Mouse (Mus musculus) embryonic facial prominence, embryonic 14.5 days (tissue): ENCODE measurements at regions not wholly inside any gene's neighbourhood (a gene's known extent, or its start where the extent isn't known, plus 50 kb on each side); places are given as distances from the start of the nearest gene placed in this dataset.
A peak's percentile ranks its signal among the peaks of the same experiment; 100 is the strongest.

Experiments
- ATAC-seq: fragments of 200-750 bp; cut with Nextera tagmentation; 2 replicates; pipeline ENCODE4 v1.8.0; 2017; ENCODE audit warnings: low read depth, moderate number of reproducible peaks, moderate TSS enrichment
- DNase-seq: peaks from one replicate; pipeline ENCODE4 v3.0.0-alpha.2; 2015; ENCODE audit warnings: low spot score
- H3K27ac ChIP-seq: fragments of 300-500 bp; sonication (generic); replicated peaks from 2 replicates; pipeline ENCODE4 v1.5.1; 2014; ENCODE audit warnings: low read depth, mild to moderate bottlenecking, low read length, moderate library complexity
- H3K27me3 ChIP-seq: fragments of 300-500 bp; sonication (generic); replicated peaks from 2 replicates; pipeline ENCODE4 v1.6.1; 2014; ENCODE audit warnings: low read length; ENCODE audit not compliant: control insufficient read depth, insufficient read depth
- H3K36me3 ChIP-seq: fragments of 300-500 bp; sonication (generic); 2 replicates; pipeline ENCODE4 v1.6.1; 2014; ENCODE audit warnings: low read length, mixed read lengths; ENCODE audit not compliant: control insufficient read depth, insufficient read depth
- H3K4me1 ChIP-seq: fragments of 300-500 bp; sonication (generic); 2 replicates; pipeline ENCODE4 v1.6.1; 2014; ENCODE audit warnings: antibody characterized with exemption, low read length; ENCODE audit not compliant: control insufficient read depth, insufficient read depth
- H3K4me2 ChIP-seq: fragments of 300-500 bp; sonication (generic); 2 replicates; pipeline ENCODE4 v1.6.1; 2014; ENCODE audit warnings: low read depth, mild to moderate bottlenecking, low read length, moderate library complexity, mixed read lengths
- H3K4me3 ChIP-seq: fragments of 300-500 bp; sonication (generic); 2 replicates; pipeline ENCODE4 v1.5.1; 2014; ENCODE audit warnings: low read depth, mild to moderate bottlenecking, low read length
- H3K9ac ChIP-seq: fragments of 300-500 bp; sonication (generic); 2 replicates; pipeline ENCODE4 v1.6.1; 2014; ENCODE audit warnings: low read depth, mild to moderate bottlenecking, low read length, moderate library complexity, mixed read lengths
- H3K9me3 ChIP-seq: fragments of 300-500 bp; sonication (generic); 2 replicates; pipeline ENCODE4 v1.6.1; 2016; ENCODE audit warnings: low read length; ENCODE audit not compliant: control insufficient read depth
- WGBS: fragments of 180-500 bp; shearing (Covaris S2); extraction: QIAGEN DNeasy Blood & Tissue Kit; methylation state at CpG from one replicate; pipeline ENCODE4 v1.1.7; 2014; 5-methylcytosine and 5-hydroxymethylcytosine counted together

GRCm38 (mm10) chr4:54757715-54758500 is 186.9 kb upstream of the Zfp462 start:
- Histone ChIP-seq H3K9me3 (no peaks in the 10 kb centered on the region), H3K36me3 (no peaks in the 10 kb centered on the region), H3K4me1 (peaks cover 16% of the 10 kb centered on the region), H3K27me3 (no peaks in the 10 kb centered on the region), H3K4me2 (peak overlapping the region; percentile 58), H3K4me3 (peak overlapping the region; percentile 24), H3K27ac (peak overlapping the region; percentile 61; the same call in 1 of the 2 replicates), H3K9ac (peak overlapping the region; percentile 41)
- peak; percentile 73 for DNase-seq
- WGBS, result 20% methylated on average over 19 of the region's 19 CpGs
- peak; percentile 70; the same call in 1 of the 2 replicates for ATAC-seq

- WGBS, result 10% methylated on average over 8 of the region's 8 CpGs
- peak overlapping the region; percentile 61; the same call in 1 of the 2 replicates for H3K27ac ChIP-seq
- H3K4me1 ChIP-seq, result peaks cover 16% of the 10 kb centered on the region
- no peak for DNase-seq
- H3K4me3 ChIP-seq, result peak overlapping the region; percentile 24
- no peaks in the 10 kb centered on the region for H3K27me3 ChIP-seq
- 0 out of 2 replicates have a peak, but pooled peaks have one; percentile 37 for ATAC-seq
- peak overlapping the region; percentile 41 for H3K9ac ChIP-seq
- no peaks in the 10 kb centered on the region for H3K9me3 ChIP-seq
- H3K36me3 ChIP-seq, result no peaks in the 10 kb centered on the region
- H3K4me2 ChIP-seq, result peak overlapping the region; percentile 58
Measured at GRCm38 (mm10) chr4:54758501-54758829, 186.4 kb upstream of the Zfp462 start.

- Histone ChIP-seq H3K9me3 (no peaks in the 10 kb centered on the region), H3K9ac (no peak overlapping the region), H3K27me3 (no peaks in the 10 kb centered on the region), H3K4me1 (peaks cover 16% of the 10 kb centered on the region), H3K36me3 (no peaks in the 10 kb centered on the region), H3K27ac (no peak overlapping the region), H3K4me2 (no peak overlapping the region), H3K4me3 (no peak overlapping the region)
- ATAC-seq, result no peak
- WGBS, result 38% methylated on average over 5 of the region's 5 CpGs
- DNase-seq, result peak; percentile 33
Measured at GRCm38 (mm10) chr4:54761257-54761656, 183.6 kb upstream of the Zfp462 start.

- no peaks in the 10 kb centered on the region for H3K9me3 ChIP-seq
- no peak for ATAC-seq
- WGBS, result 38% methylated on average over 1 of the region's 1 CpGs
Measured at GRCm38 (mm10) chr4:54765045-54765444, 179.8 kb upstream of the Zfp462 start.

GRCm38 (mm10) chr4:54767506-54768200 is 177.2 kb upstream of the Zfp462 start:
- Histone ChIP-seq H3K27ac (no peak overlapping the region), H3K27me3 (no peaks in the 10 kb centered on the region), H3K4me1 (peaks cover 4% of the 10 kb centered on the region; the same call in 1 of the 2 replicates), H3K4me3 (no peak overlapping the region), H3K36me3 (no peaks in the 10 kb centered on the region), H3K9ac (no peak overlapping the region), H3K4me2 (no peak overlapping the region), H3K9me3 (no peaks in the 10 kb centered on the region)
- DNase-seq (peak; percentile 34), ATAC-seq (no peak)
- 16% methylated on average over 8 of the region's 8 CpGs for WGBS

More at GRCm38 (mm10) chr4:54765045-54765444, 179.8 kb upstream of the Zfp462 start:
- Histone ChIP-seq H3K27me3 (no peaks in the 10 kb centered on the region), H3K4me1 (peaks cover 4% of the 10 kb centered on the region; the same call in 1 of the 2 replicates), H3K36me3 (no peaks in the 10 kb centered on the region), H3K4me3 (no peak overlapping the region), H3K9ac (no peak overlapping the region), H3K27ac (no peak overlapping the region), H3K4me2 (no peak overlapping the region)
- peak; percentile 65 for DNase-seq

- Histone ChIP-seq H3K27ac (no peak overlapping the region), H3K27me3 (no peaks in the 10 kb centered on the region), H3K4me1 (peaks cover 4% of the 10 kb centered on the region; the same call in 1 of the 2 replicates), H3K9me3 (no peaks in the 10 kb centered on the region), H3K4me3 (no peak overlapping the region), H3K4me2 (no peak overlapping the region), H3K9ac (no peak overlapping the region), H3K36me3 (no peaks in the 10 kb centered on the region)
- ATAC-seq (no peak), DNase-seq (no peak)
- WGBS, result 55% methylated on average over 4 of the region's 4 CpGs
Measured at GRCm38 (mm10) chr4:54768836-54769235, 176.0 kb upstream of the Zfp462 start.

- no peak for ATAC-seq
- Histone ChIP-seq H3K27me3 (no peaks in the 10 kb centered on the region), H3K27ac (no peak overlapping the region), H3K4me2 (no peak overlapping the region), H3K4me1 (no peaks in the 10 kb centered on the region), H3K36me3 (no peaks in the 10 kb centered on the region), H3K9me3 (no peaks in the 10 kb centered on the region), H3K4me3 (no peak overlapping the region), H3K9ac (no peak overlapping the region)
- WGBS, result 90% methylated on average over 4 of the region's 4 CpGs
- DNase-seq, result no peak
Measured at GRCm38 (mm10) chr4:54774066-54774465, 170.8 kb upstream of the Zfp462 start.

- Histone ChIP-seq H3K27me3 (no peaks in the 10 kb centered on the region), H3K4me3 (no peak overlapping the region), H3K4me1 (no peaks in the 10 kb centered on the region), H3K9ac (no peak overlapping the region), H3K27ac (no peak overlapping the region), H3K9me3 (no peaks in the 10 kb centered on the region), H3K4me2 (no peak overlapping the region), H3K36me3 (no peaks in the 10 kb centered on the region)
- DNase-seq (no peak), ATAC-seq (no peak)
Measured at GRCm38 (mm10) chr4:54774717-54775116, 170.1 kb upstream of the Zfp462 start.
